ENCODE assay signal across 27 mouse cellular contexts in the genomic region with DNA sequence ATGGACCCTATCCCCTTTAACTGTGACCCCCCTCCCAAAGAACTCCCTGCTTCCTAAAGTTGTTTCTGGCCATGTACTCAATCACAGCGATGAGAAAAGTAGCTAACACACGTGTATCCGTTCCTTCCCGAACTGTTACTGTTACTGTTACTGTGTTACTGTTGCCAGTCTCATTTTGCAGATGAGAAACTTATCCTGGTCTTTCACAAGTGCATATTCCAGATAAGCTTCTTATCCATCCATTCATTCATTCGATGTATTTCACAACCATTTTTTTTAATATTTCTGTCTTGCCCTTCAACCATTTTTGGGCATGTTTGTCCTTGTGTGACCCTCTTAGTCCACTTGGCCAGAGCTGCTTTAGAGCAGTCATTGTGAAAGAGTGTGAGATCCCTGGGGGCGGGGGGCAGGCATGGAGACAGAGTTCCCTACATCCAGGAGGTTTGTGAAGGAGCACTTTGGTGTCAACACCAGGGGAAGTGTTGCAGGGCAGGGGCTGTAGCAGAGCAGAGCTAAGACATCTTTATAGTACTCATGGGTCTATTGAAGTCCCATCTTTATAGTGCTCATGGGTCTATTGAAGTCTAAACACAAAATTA. TPM values are rescaled to one million over a fixed set of nuclear protein-coding genes. Genes with fewer than 3 reads are reported as not detected.
DNase-seq lines count a peak whose midpoint lies in the region; ATAC-seq and TF ChIP-seq lines count a peak whose summit lies in the region.
"Had no signal": no experiment of that assay in that cellular context is flagged by ENCODE, and none has a peak within 500 bp of the region (broad histone marks: within the 10 kb centered on the region; RNA-seq: fewer than 3 reads in every experiment).

No protein-coding gene starts in this region.

- no peak overlapping the region for H3K27ac ChIP-seq in heart, adult 2 months
- H3K27ac ChIP-seq: embryonic facial prominence, embryonic 10.5 days; embryonic facial prominence, embryonic 15.5 days; gastrocnemius, adult 2 months; heart, embryonic 10.5 days; heart, embryonic 15.5 days; midbrain, embryonic 15.5 days; stomach, embryonic 15.5 days had no signal

- TF ChIP-seq POLR2A in heart, adult 2 months (IDR thresholded peaks at IDR 0.05; ENCODE audit: insufficient read depth, low read depth, low read length), result no peak

- intact Hi-C loops in heart, adult 2 months (cut with DNase I), result no loop called here

- ATAC-seq in erythroblast, adult 5-6 weeks (replicated peaks; ENCODE audit: low FRiP score, poor library complexity, severe bottlenecking), result 0 out of 2 replicates have a peak, but pooled peaks have one; percentile 45
- ATAC-seq in megakaryocyte progenitor cell, adult 5-6 weeks (replicated peaks; ENCODE audit: poor library complexity), result 0 out of 2 replicates have a peak, but pooled peaks have one; percentile 4
- ATAC-seq: hindbrain, embryonic 16.5 days; lung, postnatal 0 days; midbrain, embryonic 15.5 days had no signal

- TF ChIP-seq CTCF in heart, adult 2 months (IDR thresholded peaks at IDR 0.05), result no peak

- 91% methylated on average over 6 of the region's 6 CpGs for WGBS in heart, adult 2 months

- H3K36me3 ChIP-seq in heart, adult 2 months (ENCODE audit: control insufficient read depth, insufficient read depth, low read length), result peaks cover 8% of the 10 kb centered on the region
- H3K36me3 ChIP-seq: embryonic facial prominence, embryonic 10.5 days; embryonic facial prominence, embryonic 15.5 days; heart, embryonic 10.5 days; heart, embryonic 15.5 days; midbrain, embryonic 15.5 days; stomach, embryonic 15.5 days had no signal

- H3K9ac ChIP-seq in heart, adult 2 months (ENCODE audit: low read depth, low read length), result no peak overlapping the region
- H3K9ac ChIP-seq: embryonic facial prominence, embryonic 15.5 days; heart, embryonic 15.5 days; midbrain, embryonic 15.5 days; stomach, embryonic 15.5 days had no signal

- H3K79me2 ChIP-seq in heart, adult 2 months (replicated peaks; ENCODE audit: control insufficient read depth, insufficient read depth, low read length), result no peaks in the 10 kb centered on the region

- no peaks in the 10 kb centered on the region for H3K27me3 ChIP-seq in heart, adult 2 months (ENCODE audit: control insufficient read depth, insufficient read depth, low read length)
- H3K27me3 ChIP-seq: embryonic facial prominence, embryonic 15.5 days; heart, embryonic 15.5 days; midbrain, embryonic 15.5 days; stomach, embryonic 15.5 days had no signal

- no peak for TF ChIP-seq EP300 in heart, adult 2 months (IDR thresholded peaks at IDR 0.05; ENCODE audit: insufficient read depth, low read depth, low read length)

- H3K4me1 ChIP-seq in heart, adult 2 months (ENCODE audit: control insufficient read depth, insufficient read depth, low read length), result peaks cover 10% of the 10 kb centered on the region
- H3K4me1 ChIP-seq: heart, embryonic 10.5 days; midbrain, embryonic 15.5 days had no signal

- no peak overlapping the region for H3K4me3 ChIP-seq in heart, adult 2 months
- H3K4me3 ChIP-seq: embryonic facial prominence, embryonic 10.5 days; embryonic facial prominence, embryonic 15.5 days; gastrocnemius, adult 2 months; heart, embryonic 10.5 days; heart, embryonic 15.5 days; midbrain, embryonic 15.5 days; stomach, embryonic 15.5 days had no signal

- peak; percentile 88 for DNase-seq in heart, adult 11 months
- DNase-seq in heart, adult 2 months, result no peak
- DNase-seq in NIH3T3 (ENCODE audit: low read depth), result peak; percentile 20
- DNase-seq in urinary bladder, postnatal 4 days (ENCODE audit: low spot score in 2 of 2), result no peak
- no peak for DNase-seq in gastrocnemius, adult 18-20 months (ENCODE audit: low spot score)
- DNase-seq: B cell, adult 2 months; cerebellum, adult 18-20 months; cerebellum, postnatal 14 days; gastrocnemius, adult 2 months; kidney, adult 2 months; kidney, postnatal 36 days; layer of hippocampus, postnatal 36 days; left cerebral cortex, postnatal 4 days; lung, adult 18-20 months; lung, postnatal 4 days; right cerebral cortex, postnatal 25 days; thymus, postnatal 14 days had no signal

RNA-seq across cellular contexts. Expression of gene Cdk17, which starts 39.3 kb away (rescaled TPM):
- 10 to 100 TPM; 14.3 to 18.8 TPM for total RNA-seq in heart, adult 2 months (2021)
- polyA plus RNA-seq in heart, adult 2 months (2012; rRNA removed), result 16.6 and 22.5 TPM in 2 replicates
- 21.7 and 27.5 TPM in 2 replicates for total RNA-seq in erythroblast, adult 5-6 weeks (2015; ENCODE audit: low replicate concordance)
- total RNA-seq in erythroblast, adult 5-6 weeks (2017; ENCODE audit: low replicate concordance), result 26.2 and 35.1 TPM in 2 replicates
- 36.8 and 43.6 TPM in 2 replicates for total RNA-seq in megakaryocyte progenitor cell, adult 5-6 weeks (2015)
- total RNA-seq in megakaryocyte progenitor cell, adult 5-6 weeks (2017), result 37.6 and 44.9 TPM in 2 replicates
- total RNA-seq in gastrocnemius, adult 18-20 months (2021), result 1 to 10 TPM; 4.0 to 8.0 TPM

RNA-seq across cellular contexts. Expression of gene Cfap54, which starts 39.9 kb away (rescaled TPM):
- under 1 TPM; 0.26 to 0.82 TPM for total RNA-seq in heart, adult 2 months (2021)
- polyA plus RNA-seq in heart, adult 2 months (2012; rRNA removed), result 0.18 and 0.47 TPM in 2 replicates
- 0.42 TPM in 1 of 2 replicates, not detected in the other for total RNA-seq in erythroblast, adult 5-6 weeks (2015; ENCODE audit: low replicate concordance)
- total RNA-seq in erythroblast, adult 5-6 weeks (2017; ENCODE audit: low replicate concordance), result 1.2 and 4.2 TPM in 2 replicates
- total RNA-seq in megakaryocyte progenitor cell, adult 5-6 weeks (2015), result 1.1 and 1.5 TPM in 2 replicates
- total RNA-seq in megakaryocyte progenitor cell, adult 5-6 weeks (2017), result 0.44 and 2.1 TPM in 2 replicates
- under 1 TPM; 0.50 to 0.53 TPM for total RNA-seq in gastrocnemius, adult 18-20 months (2021)

Comparison
In these comparisons a context has a peak if more than half of its experiments do, and no peak if none do; other contexts are left out.
1. DNase-seq: peak in heart, adult 11 months (single experiment) and NIH3T3 (single experiment); none in heart, adult 2 months (0 of 2), urinary bladder, postnatal 4 days (0 of 2) and gastrocnemius, adult 18-20 months (single experiment).